16 mouse cellular contexts compared by ENCODE assay signal in the genomic region with DNA sequence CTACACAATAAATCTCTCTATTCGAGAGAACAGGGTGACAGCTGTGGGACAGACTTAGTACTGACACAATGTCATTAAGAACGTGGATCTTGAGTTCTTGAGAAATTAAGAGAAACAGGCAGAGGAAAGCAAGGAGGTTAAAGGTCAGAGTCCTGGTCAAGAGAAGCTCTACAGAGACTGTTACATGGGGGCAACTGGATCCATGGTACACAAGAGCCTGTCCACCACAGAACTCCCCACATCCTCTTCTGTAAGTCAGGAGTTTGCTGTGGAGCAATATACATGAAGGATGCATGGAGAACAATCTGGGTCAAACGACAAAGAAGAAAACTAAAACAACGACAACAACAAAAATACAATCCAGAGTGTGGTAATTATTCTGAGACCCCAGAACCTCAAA.
DNase-seq lines count a peak whose midpoint lies in the region; ATAC-seq lines count a peak whose summit lies in the region.
"Had no signal": no experiment of that assay in that cellular context is flagged by ENCODE, and none has a peak within 500 bp of the region (broad histone marks: within the 10 kb centered on the region; RNA-seq: fewer than 3 reads in every experiment).

No protein-coding gene starts in this region.

- DNase-seq in kidney, adult 9 months: peak; percentile 3
- no peak for DNase-seq in kidney, postnatal 10 days
- DNase-seq in lung, postnatal 25 days (ENCODE audit: low spot score): peak; percentile 28
- no peak for DNase-seq in lung, postnatal 10 days
- no peak for DNase-seq in adipocyte (ENCODE audit: low spot score)
- no peak for DNase-seq in frontal cortex, postnatal 14 days (ENCODE audit: low spot score in 2 of 2)
- DNase-seq: adrenal gland, postnatal 14 days; cerebellum, adult 18-20 months; cerebellum, adult 9-11 months; cerebellum, postnatal 36 days; gastrocnemius, adult 2 months; gastrocnemius, postnatal 25 days; heart, adult 11 months; heart, postnatal 36 days had no signal

- peak; percentile 55 for ATAC-seq in granulocyte monocyte progenitor cell, adult 5-6 weeks (replicated peaks; ENCODE audit: poor library complexity, severe bottlenecking)
- ATAC-seq: forebrain, embryonic 16.5 days had no signal

Comparison
In these comparisons a context has a peak if more than half of its experiments do, and no peak if none do; other contexts are left out.
1. DNase-seq: peak in kidney, adult 9 months (single experiment) and lung, postnatal 25 days (single experiment); none in kidney, postnatal 10 days (single experiment), lung, postnatal 10 days (single experiment), adipocyte (single experiment) and frontal cortex, postnatal 14 days (0 of 2).